Mouse (Mus musculus): Measurements from ENCODE around the gene Sema6d.

Sema6d gene

DNA sequence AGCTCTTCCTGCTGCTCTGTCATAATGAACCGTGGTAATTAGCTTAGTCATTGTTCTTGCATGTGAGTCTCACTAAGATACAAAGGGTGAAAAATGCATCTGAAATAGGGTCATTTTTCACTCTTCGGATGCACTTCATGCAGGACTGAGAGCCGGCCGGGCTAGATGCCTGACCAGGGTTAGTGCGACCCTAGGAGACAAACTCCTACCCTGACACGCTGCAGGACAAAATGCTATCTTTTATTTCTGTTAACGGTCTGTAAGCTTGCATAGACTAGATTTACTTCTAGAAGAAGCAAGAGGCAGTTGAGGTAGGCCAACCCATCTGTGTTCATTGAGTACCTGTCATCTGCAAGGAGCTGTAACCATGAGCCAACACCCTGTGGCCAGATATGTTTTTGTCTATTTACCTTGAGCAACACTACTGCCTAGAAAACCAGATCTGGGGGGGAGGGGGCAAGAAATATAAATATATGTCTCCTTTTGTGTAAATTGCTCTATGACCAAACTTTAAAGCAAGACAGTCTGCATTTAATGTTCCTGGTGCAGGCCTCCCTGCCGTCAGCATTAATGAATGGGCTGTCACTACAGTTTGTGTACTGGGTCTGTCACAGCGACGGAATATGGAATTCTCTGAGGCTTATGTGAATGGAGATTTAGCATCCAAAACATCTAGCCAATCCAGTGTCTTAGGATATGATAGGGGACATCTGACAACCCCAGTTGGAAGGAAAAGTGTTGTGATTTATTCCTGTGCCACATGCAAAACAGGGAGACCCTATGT, 523.1 kb downstream of the Sema6d start:
- no peak for DNase-seq (ENCODE audit: low read depth, low spot score)

DNA sequence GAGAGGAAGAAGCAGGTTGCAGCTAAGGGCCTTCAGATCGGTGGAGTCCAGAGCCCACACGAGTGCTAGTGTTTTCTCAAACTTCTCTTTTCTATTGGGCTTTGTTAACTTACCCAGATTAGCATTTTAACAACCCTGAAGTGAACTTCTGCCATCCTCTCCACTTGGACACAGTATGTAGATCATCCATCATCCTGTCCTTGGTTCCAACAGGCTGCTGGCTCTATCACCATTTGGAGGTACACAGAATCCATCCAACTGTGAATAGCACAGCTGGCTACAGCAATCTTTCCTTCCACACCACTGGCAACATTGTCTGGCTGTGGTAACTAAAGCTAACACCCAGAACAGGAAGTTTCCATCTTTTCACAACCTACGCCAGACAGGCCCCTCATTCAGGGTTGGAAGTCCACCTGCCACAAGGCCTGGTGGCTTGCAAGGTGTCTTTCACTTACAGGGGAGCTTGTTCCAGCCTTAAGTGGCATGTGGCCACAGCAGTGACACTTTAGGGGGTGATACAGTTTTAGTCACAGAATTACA, 524.0 kb downstream of the Sema6d start:
- DNase-seq (ENCODE audit: low read depth, low spot score): no peak

DNA sequence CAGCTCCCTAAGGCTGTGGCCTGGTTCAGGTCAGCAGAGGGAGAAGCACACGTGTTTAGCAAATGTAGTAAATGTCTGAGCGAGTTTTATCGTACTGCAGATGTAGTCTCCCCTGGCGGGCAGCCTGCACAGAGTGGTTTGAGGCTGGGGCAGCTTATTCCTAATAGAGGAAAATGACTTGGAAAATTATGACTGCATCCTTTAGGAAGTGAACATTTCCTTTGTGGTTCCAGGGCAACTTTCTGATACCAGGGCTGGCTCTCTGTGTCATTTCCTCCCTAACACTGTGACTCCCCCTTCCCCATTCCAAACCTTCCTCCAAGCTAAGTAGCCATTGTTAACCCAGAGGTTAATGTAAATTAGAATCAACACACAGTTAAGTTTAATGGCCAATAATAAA, 527.0 kb downstream of the Sema6d start:
- DNase-seq (ENCODE audit: low read depth, low spot score): no peak

DNA sequence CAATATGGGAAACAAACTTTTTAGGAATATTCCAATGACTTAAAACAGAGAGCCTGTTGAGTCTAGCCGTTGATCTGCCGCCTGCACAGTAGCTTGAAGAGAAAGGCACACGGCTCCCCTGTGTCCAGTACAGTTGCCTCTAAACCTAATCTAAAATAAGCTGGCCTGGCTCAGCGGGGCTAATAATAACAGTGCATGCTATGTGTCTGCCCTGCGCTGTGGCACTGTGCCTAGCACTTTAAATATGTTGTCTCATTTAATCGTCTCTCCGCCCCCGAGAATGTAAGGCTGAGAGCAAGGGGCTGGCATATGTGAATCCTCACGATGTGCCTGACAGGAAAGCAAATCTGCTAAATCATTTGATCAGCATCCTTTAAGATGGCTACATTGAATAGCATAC, 527.7 kb downstream of the Sema6d start:
- DNase-seq (ENCODE audit: low read depth, low spot score): no peak

DNA sequence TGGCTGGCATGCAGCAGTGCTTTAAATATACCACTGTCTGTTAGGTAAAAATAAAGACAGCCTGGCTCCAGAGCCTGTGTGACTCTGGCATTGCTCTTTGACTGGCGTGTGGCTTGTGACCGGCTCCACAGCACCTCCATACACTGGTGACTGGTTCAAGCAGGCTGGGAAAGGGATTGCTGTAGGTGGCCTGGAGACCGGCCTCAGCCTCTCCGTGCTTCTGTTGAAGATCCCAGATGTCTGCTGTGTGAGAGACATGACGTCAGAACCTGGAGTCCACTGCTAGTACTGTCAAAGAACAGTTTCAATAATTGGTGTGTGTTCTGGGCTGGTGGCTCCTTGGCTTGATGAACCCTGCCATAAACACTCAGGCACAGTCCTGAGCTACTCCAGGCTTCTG, 528.3 kb downstream of the Sema6d start:
- DNase-seq (ENCODE audit: low read depth, low spot score): no peak

DNA sequence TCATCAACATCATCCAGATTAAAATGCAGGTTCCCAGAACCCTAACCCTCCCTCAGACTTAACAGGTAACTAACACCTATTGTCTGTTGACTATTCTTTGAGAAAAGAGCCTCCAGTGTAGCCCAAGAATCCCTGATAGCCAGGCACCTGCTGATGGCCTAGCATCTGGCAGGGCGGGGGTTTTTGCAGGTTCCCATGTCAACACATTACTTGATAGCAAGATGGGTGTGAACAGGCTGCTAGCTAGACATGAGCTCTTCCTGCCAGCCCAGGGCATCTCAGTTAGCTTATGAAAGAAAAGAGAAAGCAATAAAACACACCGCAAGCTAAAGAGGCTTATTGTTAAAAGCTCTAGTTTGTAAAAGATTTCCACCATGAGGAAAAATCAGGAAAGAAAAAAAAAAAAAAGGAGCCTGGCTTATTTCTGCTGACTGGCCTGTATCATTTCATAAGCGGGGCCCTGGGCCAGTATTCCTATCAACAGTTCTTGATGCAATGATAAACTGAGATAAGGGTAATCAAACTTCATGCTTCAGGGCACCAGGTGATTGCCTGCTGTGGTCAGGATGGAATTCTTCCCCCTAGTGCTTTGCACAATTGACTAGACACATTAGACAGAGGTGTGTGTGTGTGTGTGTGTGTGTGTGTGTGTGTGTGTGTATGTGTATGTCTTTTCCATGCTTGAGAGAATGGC, 528.9 kb downstream of the Sema6d start:
- DNase-seq (ENCODE audit: low read depth, low spot score): no peak

DNA sequence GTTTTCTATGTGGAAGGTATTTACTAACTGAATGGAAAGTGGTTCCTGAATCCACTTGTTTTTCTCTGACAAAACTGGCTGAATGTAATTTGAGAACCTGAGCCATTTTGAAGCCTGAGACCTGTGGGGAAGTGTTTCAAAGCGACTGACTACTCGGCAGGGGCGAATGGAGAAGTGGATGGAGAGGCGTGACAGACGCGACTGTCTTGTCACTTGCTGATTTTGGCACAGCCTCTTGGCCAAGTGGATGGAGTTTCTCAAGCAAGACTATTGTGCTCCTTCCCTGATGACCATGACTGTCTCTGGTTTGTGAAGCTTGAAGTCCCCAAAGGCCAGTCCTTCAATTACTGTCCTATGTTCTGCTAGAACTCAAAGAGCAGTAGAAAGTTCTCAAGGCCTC, 530.7 kb downstream of the Sema6d start:
- no peak for DNase-seq (ENCODE audit: low read depth, low spot score)

DNA sequence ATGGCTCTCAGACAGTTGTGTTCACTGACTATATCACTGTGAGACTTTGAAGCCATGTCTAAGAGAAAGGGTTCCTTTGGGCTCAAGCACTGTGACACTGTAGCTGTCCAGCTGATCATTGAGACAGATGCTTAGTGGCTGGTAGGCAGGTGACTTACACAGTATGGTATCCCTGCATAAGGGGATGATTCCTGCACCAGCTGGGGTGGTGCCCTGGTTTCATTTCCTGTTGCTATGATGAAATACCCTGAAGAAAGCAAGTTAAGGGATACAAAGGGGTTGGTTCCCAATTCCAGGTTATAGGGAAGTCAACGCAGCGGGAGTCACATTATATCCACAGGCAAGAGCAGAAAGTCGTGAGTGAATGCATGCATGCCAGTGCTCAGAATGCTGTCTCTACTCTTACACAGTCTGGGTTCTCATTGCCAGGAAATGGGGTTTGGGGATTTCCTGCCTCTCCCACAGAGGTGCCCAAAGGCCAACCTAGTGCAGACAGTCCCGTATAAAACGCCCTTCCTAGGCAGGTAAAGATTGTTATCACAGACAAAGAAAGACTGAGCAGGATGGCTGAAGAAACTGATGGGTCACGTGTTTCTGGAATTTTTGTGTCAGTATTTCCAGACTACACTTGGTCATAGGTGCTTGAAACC, 532.3 kb downstream of the Sema6d start:
- DNase-seq (ENCODE audit: low read depth, low spot score): no peak

DNA sequence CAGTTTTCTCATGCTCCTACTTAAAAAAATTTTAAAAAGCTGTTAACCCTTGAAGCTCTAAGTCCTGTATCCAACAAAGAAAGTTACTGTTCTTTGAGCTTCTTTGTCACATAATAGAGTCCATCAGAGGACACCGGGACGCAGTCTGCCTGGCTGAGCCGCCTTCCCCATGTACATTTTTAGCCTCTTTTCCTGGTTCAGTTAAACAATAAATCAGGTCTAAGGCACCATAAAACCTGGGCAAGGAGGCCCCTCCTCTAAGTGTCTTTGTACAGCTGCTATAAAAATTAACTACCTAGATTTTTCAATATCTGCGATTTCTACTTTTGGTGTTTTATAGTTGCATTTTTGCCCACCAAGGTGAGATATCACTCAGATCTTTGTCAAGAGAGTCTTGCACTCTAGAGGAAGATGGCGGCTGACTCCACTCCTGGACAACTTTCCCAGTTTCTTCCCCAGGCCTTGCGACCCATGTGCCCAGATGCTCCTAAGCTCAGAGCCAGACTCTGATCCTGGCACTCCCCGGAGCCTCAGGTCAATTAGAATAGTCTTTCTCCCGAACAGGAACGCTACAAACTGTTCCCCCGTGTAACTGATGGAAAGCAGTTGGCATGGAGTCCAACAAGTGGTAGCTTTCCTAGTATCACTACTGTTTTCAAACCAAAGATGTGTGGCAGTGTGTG, 534.6 kb downstream of the Sema6d start:
- no peak for DNase-seq (ENCODE audit: low read depth, low spot score)

DNA sequence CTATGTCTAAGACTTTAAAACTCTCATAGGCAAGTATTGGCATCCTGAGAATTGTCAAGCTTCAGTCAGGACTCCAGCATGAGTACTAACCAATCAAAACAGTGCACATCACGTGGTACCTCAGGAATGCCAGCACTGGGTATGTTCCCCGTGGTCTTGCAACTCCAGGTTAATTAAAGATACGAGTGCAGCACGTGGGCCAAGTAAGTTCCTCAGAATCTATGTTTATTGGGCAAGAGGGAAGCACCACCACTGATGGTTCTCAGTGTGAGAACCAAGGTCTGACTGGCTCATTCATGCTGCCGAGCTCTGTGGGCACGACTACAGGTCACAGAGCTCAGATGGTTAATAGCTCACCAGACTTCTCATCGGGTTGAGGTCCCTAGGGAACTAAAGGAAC, 536.7 kb downstream of the Sema6d start:
- no peak for DNase-seq (ENCODE audit: low read depth, low spot score)

DNA sequence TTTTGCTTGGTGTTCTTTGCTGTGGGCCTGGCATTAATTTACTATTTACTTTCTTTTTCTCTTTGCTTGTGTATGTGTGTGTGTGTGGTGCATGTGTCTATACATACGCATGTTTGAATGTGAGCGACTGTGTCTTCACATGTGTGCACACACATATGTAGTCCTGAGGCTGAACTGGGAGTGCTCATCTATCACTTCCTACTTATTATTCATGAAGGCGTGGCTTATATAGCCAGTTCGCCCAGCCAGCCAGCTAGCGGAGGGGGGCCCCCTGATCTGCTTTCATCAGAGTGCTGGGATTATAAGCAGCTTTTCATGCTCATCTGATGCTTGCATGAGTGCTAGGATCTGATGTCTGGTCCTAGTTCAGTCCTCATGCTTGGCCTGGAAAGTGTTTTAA, 537.9 kb downstream of the Sema6d start:
- DNase-seq (ENCODE audit: low read depth, low spot score): no peak

DNA sequence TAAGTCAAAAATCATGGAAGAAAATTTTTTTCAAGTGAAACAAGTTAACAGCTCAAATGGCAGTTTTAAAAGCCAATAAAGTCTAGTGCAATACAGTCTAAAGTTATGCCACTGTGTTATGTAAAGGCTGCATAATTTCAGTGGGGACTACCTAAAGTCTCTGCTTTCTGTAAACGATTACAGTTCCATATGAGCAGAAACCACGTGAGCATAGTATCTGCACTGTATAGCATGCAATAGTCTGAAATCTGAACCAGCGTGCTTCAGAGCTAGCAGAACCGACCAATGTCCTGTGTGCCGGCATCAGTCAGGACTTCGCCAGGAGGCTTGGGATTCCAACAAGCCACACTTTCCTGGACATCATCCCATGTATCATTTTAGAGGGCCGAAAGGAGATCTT, 538.9 kb downstream of the Sema6d start:
- DNase-seq (ENCODE audit: low read depth, low spot score): no peak

DNA sequence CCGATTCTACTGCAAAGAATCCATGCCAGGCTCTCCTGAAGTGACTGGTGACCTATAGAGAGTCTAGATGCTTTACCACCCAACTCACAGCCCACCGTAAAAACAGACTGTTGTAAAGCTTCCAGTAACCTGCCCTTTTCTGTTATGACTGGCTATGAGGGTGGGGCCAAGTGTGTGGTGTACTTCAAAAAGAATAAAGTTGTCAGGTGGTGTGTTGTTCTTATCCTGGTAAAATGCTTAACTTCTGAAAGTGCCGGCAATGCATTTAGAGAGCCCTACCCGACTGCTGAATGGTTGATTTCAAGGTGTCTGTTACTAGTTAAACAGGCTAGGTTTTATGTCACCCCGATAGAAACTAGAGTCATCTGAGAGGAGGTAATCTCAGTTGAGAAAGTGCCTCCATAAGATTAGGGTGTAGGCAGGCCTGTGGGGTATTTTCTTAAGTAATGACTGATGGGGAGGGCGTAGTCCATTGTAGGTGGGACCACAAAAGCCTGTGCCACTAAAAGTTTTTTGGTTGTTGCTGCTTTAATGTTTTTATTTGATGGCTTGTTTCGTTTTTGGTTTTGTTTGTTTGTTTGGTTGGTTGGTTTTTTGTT, 544.7 kb downstream of the Sema6d start:
- DNase-seq (ENCODE audit: low read depth, low spot score): no peak

DNA sequence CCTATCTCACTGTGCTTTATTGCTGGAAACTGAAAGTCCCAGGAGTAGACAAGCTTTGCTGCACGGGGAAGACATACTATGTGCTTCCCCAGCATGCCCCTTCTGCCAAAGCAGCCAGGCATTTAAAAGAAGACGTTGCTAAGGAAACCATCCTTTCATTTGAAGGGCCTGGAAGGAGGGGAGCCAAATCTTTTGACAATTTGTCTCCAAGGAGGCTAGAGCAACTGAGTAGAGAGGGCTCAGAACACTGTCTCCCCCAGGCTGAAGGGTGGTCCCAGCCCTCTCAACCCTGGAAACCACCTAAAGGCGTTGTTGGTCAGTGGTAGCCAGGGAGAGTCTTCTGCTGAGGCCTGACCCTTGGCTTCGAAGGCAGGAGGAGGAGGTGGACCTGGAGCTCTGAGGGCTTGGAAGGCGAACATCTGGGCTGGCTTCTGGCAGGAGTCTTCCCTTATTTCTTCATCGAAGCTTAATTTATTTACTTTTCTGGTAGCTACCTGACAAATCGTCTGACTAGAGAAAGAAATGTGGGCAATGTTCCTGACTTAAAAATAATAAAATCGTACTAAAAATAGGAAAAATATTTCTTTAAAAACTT, 545.6 kb downstream of the Sema6d start:
- DNase-seq (ENCODE audit: low read depth, low spot score): no peak

DNA sequence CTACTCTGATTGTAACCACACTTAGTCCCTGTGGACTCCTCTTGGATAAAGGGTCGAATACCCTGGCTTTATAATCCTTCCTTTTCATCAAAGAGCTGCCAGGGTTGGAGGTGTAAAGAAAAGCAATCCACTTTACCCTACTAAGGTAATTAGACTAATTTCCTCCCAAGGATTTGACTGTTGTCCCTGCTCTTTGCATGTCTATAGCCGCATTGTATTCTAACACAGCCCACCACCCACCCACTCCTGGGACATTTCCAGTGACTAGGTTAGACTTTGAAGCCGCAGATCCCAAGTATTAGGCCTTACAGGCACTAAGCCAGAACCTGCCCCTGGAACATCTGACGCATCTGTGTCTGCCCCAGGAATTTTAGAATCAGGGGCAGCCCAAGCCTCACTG, 547.3 kb downstream of the Sema6d start:
- DNase-seq (ENCODE audit: low read depth, low spot score): peak; percentile 34

DNA sequence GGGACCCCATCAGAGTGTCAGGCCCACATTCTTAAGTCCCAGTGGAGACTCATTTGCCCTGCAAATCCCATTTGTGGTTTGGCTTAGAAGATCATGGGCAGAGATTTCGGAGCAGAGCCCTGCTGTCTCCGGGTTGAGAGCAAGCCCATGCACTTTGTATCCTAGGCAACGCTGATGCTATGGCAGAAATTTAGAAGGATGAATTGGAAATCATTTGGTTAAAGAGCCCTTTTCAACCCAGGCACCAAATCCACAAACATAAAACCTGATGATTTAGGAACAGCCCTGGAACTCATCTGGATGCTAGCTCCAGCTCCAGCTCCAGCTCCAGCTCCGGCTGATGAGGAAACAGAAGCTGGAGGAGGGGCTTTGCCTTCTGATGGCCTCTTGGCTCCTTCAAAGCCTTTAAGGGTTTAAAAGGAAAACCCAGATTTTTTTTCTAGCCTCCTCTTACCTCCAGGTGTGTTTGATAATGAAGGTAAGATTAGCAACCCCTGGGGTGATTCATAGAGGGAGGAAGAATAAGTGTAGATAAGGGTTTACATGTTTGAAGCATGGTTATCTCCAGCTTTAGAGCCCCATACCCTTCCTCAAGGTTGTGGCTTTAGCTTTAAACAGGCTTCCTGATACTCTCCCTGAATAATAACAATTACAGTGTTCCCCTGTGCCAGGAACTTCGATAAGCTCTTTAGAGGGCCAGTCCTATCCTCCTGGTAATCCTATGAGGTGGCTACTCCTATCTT, 549.6 kb downstream of the Sema6d start:
- no peak for DNase-seq (ENCODE audit: low read depth, low spot score)

DNA sequence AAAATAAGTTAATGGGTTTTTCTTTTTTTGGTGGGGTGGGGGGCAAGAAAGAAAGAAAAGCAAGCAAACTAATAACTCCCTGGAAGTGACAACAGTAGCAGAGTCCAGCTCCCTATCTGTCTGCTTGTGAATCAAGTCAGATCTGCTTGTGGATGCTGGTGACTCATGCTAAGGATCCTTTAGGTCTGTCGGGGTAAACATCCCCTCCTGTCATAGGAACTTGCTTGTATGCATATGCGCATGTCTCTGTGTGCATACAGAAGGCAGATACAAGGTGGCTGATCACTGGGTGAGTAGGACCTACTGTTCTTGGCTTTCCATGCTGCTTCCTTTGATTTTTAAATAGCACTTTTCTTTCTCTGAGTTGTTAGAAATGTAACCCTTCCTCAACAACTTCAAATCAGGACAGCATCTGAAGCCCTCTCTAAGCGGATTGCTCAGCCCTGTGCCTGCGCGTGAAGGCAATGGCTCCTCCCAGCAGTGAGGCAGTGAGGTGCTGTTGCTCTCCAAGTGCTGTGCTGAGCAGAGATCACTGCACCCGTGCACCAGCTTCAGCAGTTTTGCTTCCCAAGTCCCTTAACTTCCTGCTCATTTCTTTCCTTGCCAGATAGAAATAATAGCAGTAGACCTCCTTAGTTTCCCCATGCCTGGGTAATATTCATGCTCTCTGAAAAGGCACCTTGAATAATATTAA, 550.9 kb downstream of the Sema6d start:
- peak; percentile 22 for DNase-seq (ENCODE audit: low read depth, low spot score)

DNA sequence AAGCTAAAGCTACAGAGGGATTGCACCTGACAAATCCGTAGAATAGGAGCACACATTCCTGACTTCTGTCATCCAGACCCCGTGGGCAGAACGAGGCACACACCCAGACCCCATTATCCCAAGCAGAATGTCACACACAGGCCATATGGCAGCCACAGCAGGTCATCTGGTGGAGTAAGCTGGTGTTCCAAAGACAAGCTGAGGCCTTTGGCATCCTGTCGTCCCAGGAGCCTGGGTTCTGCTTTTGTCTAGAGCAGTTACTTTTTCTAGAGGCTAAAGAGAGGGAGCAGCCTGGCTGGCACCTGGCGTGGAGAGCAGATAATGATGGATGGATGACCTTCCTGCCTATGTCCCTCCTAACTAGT, 551.4 kb downstream of the Sema6d start:
- DNase-seq (ENCODE audit: low read depth, low spot score): no peak

DNA sequence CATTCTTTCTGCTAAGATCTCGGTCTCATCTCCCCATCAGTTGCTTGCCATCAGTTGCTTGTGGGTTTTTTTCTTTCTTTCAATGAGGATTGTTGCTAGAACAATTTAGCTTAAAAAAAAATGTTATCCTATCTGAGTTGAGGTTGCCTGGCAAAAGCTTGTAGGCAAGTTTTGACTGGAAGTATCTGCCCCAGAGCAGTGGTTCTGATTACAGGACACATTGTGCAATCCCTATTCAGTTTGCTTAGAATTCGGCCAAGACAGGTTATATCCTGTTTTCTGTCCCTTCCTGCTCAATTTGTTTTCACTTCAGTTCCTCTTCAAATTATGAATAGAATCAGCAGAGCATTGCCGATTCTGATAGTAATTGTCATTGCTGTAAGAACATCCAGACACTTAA, 552.4 kb downstream of the Sema6d start:
- no peak for DNase-seq (ENCODE audit: low read depth, low spot score)

DNA sequence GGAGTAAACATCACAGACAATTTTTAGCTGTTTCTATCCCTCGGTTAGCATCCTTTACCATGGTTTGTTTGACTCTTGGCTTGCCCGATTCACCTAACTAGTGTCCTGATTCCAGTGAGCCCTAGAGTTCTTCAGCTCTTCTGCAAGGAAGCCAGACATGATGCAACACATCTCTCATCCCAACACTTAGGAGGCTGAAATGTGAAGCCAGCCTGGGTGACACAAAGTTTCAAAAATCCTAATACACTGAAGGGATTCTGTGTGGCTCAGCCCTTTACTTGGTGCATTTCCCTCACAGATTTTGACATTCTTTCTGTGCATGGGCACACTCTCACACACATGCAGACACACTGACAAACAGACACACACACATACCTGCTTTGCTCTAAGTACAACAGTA, 560.8 kb downstream of the Sema6d start:
- no peak for DNase-seq (ENCODE audit: low read depth, low spot score)

Measured in R1 (cell line).